Mouse (Mus musculus) G1E (cell line): ENCODE measurements around the gene Ubap2l. TPM values are rescaled to one million over a fixed set of nuclear protein-coding genes. Genes with fewer than 3 reads are reported as not detected.

Source experiments
- ATAC-seq: 2 replicates; pipeline ENCODE4 v1.8.0; 2016; ENCODE audit warnings: mild to moderate bottlenecking; ENCODE audit not compliant: insufficient number of reproducible peaks, poor library complexity, low FRiP score, severe bottlenecking; ENCODE audit errors: extremely low read depth
- DNase-seq: peaks from one replicate; pipeline ENCODE4 v3.0.0; 2012; ENCODE audit warnings: low spot score
- H3K27me3 ChIP-seq: 2 replicates; pipeline ENCODE4 v1.6.1; 2012; ENCODE audit warnings: mild to moderate bottlenecking, low read length, inconsistent platforms; ENCODE audit not compliant: insufficient read depth
- H3K36me3 ChIP-seq: replicated peaks from 2 replicates; pipeline ENCODE3; 2012; ENCODE audit warnings: mild to moderate bottlenecking, inconsistent platforms
- H3K4me1 ChIP-seq: 2 replicates; pipeline ENCODE4 v1.6.1; 2012; ENCODE audit warnings: low read depth, low read length, inconsistent platforms, mixed read lengths; ENCODE audit not compliant: insufficient read depth
- H3K4me3 ChIP-seq: 2 replicates; pipeline ENCODE4 v1.5.1; 2012; ENCODE audit warnings: low read depth, mild to moderate bottlenecking, inconsistent platforms, low read length, moderate library complexity, mixed read lengths
- H3K9me3 ChIP-seq: replicated peaks from 2 replicates; pipeline ENCODE4 v1.6.1; 2012; ENCODE audit warnings: inconsistent platforms
- CTCF ChIP-seq: IDR thresholded peaks from 2 replicates; pipeline ENCODE4 v1.5.1; 2012; ENCODE audit warnings: low read depth, low read length, inconsistent platforms, mixed read lengths
- GATA1 ChIP-seq: IDR thresholded peaks from 2 replicates; pipeline ENCODE4 v1.6.1; 2012; ENCODE audit warnings: borderline replicate concordance, low read length, inconsistent platforms, mixed read lengths
- GATA2 ChIP-seq: IDR thresholded peaks from 2 replicates; pipeline ENCODE4 v1.6.1; 2012; ENCODE audit warnings: low read depth, low read length, inconsistent platforms, borderline replicate concordance
- POLR2AphosphoS5 ChIP-seq: IDR thresholded peaks from 2 replicates; pipeline ENCODE4 v1.6.1; 2012; ENCODE audit warnings: low read depth, low read length, inconsistent platforms; ENCODE audit not compliant: insufficient replicate concordance
- TAL1 ChIP-seq: conservative IDR thresholded peaks from 2 replicates; pipeline ENCODE4 v1.6.1; 2012; ENCODE audit warnings: low read depth, low read length, inconsistent platforms, mixed read lengths
- polyA plus RNA-seq: library from polyadenylated mRNA; stranded (reverse); fragments of >175 nt; gene quantifications from 2 replicates; pipeline ENCODE4 v1.2.3, GENCODE M21; 2012
- total RNA-seq, 2 experiments: library from RNA; stranded (forward) in 1 of 2; stranded (reverse) in 1 of 2; fragments of 200-1000 nt in 1 of 2; fragments of >200 nt in 1 of 2; fragmentation: Nextera tagmentation in 1 of 2; gene quantifications; 2 replicates each; pipeline ENCODE4 v1.2.3; 2014 to 2017

Ubap2l gene
- total and polyA plus RNA-seq, 3 experiments = 145 to 353 (median 193) TPM

DNA sequence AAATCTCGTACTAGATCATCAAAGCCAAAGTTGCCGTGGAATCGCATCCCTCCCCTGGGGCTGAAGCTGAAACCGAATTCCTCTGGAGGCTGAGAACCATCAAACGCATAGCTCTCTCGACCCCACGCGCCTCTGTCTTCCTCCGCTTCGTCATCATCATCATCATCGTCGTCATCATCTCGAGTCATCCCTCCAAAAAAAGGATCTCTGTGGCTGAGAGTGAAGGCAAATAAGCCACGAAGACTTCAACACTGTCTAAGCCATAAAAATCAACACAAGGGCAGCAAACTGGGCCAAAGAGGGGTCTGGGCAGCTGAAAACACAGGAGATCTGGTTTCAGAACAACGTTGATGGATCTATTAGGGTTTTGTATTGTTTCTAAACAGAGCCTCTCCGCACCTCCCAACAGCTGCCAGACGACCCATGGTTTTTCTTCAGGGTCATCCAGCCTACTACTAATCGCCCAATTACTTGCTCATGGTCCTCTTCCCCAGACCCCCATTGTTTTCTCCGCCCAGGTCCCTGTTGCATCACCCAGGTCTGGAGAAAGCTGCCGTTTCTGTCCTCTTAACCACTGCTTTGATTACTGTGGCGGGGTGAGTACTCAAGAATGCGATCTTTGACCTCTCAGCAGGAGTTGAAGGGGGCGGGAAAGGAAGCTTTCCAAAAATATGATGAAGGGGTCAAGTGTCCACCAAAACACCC lies 54.5 kb downstream of the Ubap2l start:
- Histone ChIP-seq H3K27me3 (no peaks in the 10 kb centered on the region), H3K36me3 (peaks cover 69% of the 10 kb centered on the region), H3K4me1 (peaks cover 20% of the 10 kb centered on the region), H3K4me3 (peak overlapping the region; percentile 74), H3K9me3 (no peaks in the 10 kb centered on the region)
- ATAC-seq = no peak
- no peak for TF ChIP-seq GATA2
- no peak for TF ChIP-seq GATA1
- TF ChIP-seq TAL1 = no peak
- TF ChIP-seq POLR2AphosphoS5 = no peak
- no peak for TF ChIP-seq CTCF
- DNase-seq = peak; percentile 4

DNA sequence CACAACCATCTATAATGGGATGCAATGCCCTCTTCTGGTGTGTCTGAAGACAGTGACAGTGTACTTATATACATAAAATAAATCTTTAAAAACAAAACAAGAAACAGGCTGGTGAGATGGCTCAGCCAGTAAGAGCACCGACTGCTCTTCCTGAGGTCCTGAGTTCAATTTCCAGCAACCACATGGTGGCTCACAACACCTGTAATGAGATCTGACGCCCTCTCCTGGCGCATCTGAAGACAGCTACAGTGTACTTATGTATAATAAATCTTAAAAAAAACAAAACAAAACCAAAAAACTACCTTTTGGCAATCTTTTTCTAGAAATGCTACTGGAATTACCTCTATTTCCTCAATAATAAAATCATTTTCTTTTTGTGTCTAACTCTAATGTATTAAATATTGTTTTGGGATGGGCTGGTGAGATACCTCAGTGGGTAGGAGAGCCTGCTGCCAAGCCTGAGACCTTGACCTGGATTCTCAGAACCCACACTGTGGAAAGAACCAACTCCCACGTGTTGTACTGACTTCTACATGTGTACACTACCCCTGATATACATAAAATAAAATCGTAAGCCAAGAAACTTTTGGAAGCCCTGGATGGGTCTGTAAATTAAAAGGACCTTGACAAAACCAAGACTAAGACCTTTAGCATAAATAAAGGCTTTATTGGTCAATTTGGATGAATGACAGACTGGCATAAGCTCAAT lies 57.5 kb downstream of the Ubap2l start:
- peaks cover 20% of the 10 kb centered on the region for H3K4me1 ChIP-seq
- no peak for DNase-seq
- no peak overlapping the region for H3K4me3 ChIP-seq

GRCm38 (mm10) chr3:89987822-89988221 lies 64.6 kb downstream of the Ubap2l start:
- peaks cover 7% of the 10 kb centered on the region for H3K36me3 ChIP-seq
- TF ChIP-seq CTCF (no peak), TAL1 (no peak)
- no peak overlapping the region for H3K4me3 ChIP-seq
- DNase-seq (no peak), ATAC-seq (no peak; the same call in 1 of the 2 replicates)
- H3K4me1 ChIP-seq = peaks cover 3% of the 10 kb centered on the region; the same call in 1 of the 2 replicates
- H3K9me3 ChIP-seq = no peaks in the 10 kb centered on the region
- peaks cover 10% of the 10 kb centered on the region for H3K27me3 ChIP-seq

More for the DNA sequence above, 57.5 kb downstream of the Ubap2l start:
- Histone ChIP-seq H3K27me3 (no peaks in the 10 kb centered on the region), H3K36me3 (peaks cover 50% of the 10 kb centered on the region), H3K9me3 (no peaks in the 10 kb centered on the region)
- TF ChIP-seq POLR2AphosphoS5 = no peak
- no peak for TF ChIP-seq CTCF
- TF ChIP-seq TAL1 = no peak
- ATAC-seq = no peak

DNA sequence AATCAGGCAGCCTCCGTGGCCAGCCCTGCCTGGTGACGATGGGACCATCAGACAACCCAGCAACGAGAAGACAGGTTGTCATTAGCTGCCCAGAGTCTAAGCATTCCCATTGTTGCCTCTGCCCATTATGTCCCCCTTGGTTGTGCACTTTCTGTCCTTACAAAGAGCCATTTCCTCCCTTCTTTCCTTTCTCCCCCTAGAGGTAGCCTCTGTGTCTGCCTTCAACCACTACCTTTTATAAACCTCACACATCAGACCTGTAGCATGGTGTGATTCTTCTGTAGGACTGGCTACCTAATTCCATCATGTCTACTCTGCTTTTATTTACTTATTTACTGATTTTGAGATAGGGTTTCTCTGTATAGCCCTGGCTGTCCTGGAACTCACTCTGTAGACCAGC lies 65.2 kb downstream of the Ubap2l start:
- ATAC-seq = no peak

GRCm38 (mm10) chr3:89982426-89982825 lies 70.0 kb downstream of the Ubap2l start:
- H3K4me3 ChIP-seq = no peak overlapping the region
- DNase-seq (no peak), ATAC-seq (no peak)
- peaks cover 15% of the 10 kb centered on the region for H3K27me3 ChIP-seq
- H3K4me1 ChIP-seq = peaks cover 3% of the 10 kb centered on the region; the same call in 1 of the 2 replicates
- no peaks in the 10 kb centered on the region for H3K36me3 ChIP-seq
- TF ChIP-seq CTCF = no peak
- no peak for TF ChIP-seq GATA2
- TF ChIP-seq TAL1 = no peak
- TF ChIP-seq GATA1 = no peak
- no peak for TF ChIP-seq POLR2AphosphoS5
- H3K9me3 ChIP-seq = no peaks in the 10 kb centered on the region

More for the DNA sequence above, 65.2 kb downstream of the Ubap2l start:
- no peak for DNase-seq
- H3K4me1 ChIP-seq = peaks cover 3% of the 10 kb centered on the region; the same call in 1 of the 2 replicates
- no peak overlapping the region for H3K4me3 ChIP-seq
- H3K27me3 ChIP-seq = peaks cover 13% of the 10 kb centered on the region
- H3K9me3 ChIP-seq = no peaks in the 10 kb centered on the region
- H3K36me3 ChIP-seq = peaks cover 3% of the 10 kb centered on the region
- TF ChIP-seq CTCF (no peak), TAL1 (no peak), GATA1 (no peak), POLR2AphosphoS5 (no peak), GATA2 (no peak)

- H3K4me1 ChIP-seq = no peaks in the 10 kb centered on the region
- H3K4me3 ChIP-seq = no peak overlapping the region
- ATAC-seq (no peak), DNase-seq (no peak)
- H3K27me3 ChIP-seq = peaks cover 11% of the 10 kb centered on the region
- H3K36me3 ChIP-seq = no peaks in the 10 kb centered on the region
- TF ChIP-seq GATA1 (no peak), TAL1 (no peak), POLR2AphosphoS5 (no peak), CTCF (no peak), GATA2 (no peak)
- H3K9me3 ChIP-seq = no peaks in the 10 kb centered on the region
Observed at GRCm38 (mm10) chr3:89976859-89977258, 75.6 kb downstream of the Ubap2l start.
